Mouse (Mus musculus): ENCODE results near the gene Vezf1. TPM values are rescaled to one million over a fixed set of nuclear protein-coding genes. Genes with fewer than 3 reads are reported as not detected.

Vezf1 gene
- polyA plus RNA-seq, 1 experiment from 2014 or later: 61.4 TPM

- H3K27me3 ChIP-seq: no peaks in the 10 kb centered on the region
- no peak overlapping the region for H3K9ac ChIP-seq (replicated peaks)
- no peak overlapping the region for H3K4me2 ChIP-seq (replicated peaks)
- 91% methylated on average over 8 of the region's 8 CpGs for WGBS
- no peak for ATAC-seq (replicated peaks)
- no peaks in the 10 kb centered on the region for H3K36me3 ChIP-seq
- 0 out of 2 replicates have a peak, but pooled peaks cover 6% of the 10 kb centered on the region for H3K4me1 ChIP-seq
- no peak overlapping the region for H3K4me3 ChIP-seq
- no peak overlapping the region for H3K27ac ChIP-seq (replicated peaks)
- H3K9me3 ChIP-seq: no peaks in the 10 kb centered on the region
Observed at GRCm38 (mm10) chr11:88106292-88106554, 38.1 kb downstream of the Vezf1 start.

- no peaks in the 10 kb centered on the region for H3K36me3 ChIP-seq
- H3K27ac ChIP-seq (replicated peaks): no peak overlapping the region
- 0 out of 2 replicates have a peak, but pooled peaks cover 5% of the 10 kb centered on the region for H3K4me1 ChIP-seq
- no peak overlapping the region for H3K4me2 ChIP-seq (replicated peaks)
- H3K27me3 ChIP-seq: no peaks in the 10 kb centered on the region
- ATAC-seq (replicated peaks): no peak
- H3K9ac ChIP-seq (replicated peaks): no peak overlapping the region
- no peak overlapping the region for H3K4me3 ChIP-seq
- no peaks in the 10 kb centered on the region for H3K9me3 ChIP-seq
- WGBS: 90% methylated on average over 4 of the region's 4 CpGs
Observed at GRCm38 (mm10) chr11:88107365-88107764, 39.3 kb downstream of the Vezf1 start.

- no peak for ATAC-seq (replicated peaks)
Observed at GRCm38 (mm10) chr11:88110031-88110594, 42.0 kb downstream of the Vezf1 start.

DNA sequence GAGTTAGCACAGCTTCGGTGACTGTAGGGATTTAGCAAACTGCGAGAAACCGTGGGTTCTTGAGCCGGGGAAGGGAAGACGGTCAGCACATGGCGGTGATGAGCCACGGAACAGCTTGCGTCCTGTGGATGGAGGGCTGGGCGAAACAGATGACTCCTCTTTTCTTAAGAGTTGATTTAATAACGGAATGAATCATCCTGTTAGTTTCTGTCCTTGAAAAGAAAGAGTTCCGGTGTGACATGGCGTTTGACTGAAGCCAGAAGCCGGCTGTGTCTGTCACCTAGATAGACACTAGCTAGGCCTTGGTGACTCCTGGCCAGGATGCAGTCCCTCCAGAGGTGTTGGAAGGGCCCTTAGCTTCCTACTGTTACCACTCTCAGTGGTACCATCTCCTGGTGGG is 44.0 kb downstream of the Vezf1 start:
- peaks cover 26% of the 10 kb centered on the region for H3K4me1 ChIP-seq
- ATAC-seq (replicated peaks): no peak
- no peaks in the 10 kb centered on the region for H3K27me3 ChIP-seq
- H3K36me3 ChIP-seq: no peaks in the 10 kb centered on the region
- no peak overlapping the region for H3K27ac ChIP-seq (replicated peaks)
- WGBS: 64% methylated on average over 13 of the region's 13 CpGs
- no peak overlapping the region for H3K9ac ChIP-seq (replicated peaks)
- no peak overlapping the region for H3K4me3 ChIP-seq
- H3K4me2 ChIP-seq (replicated peaks): no peak overlapping the region
- H3K9me3 ChIP-seq: no peaks in the 10 kb centered on the region

More at GRCm38 (mm10) chr11:88110031-88110594, 42.0 kb downstream of the Vezf1 start:
- no peak overlapping the region for H3K4me2 ChIP-seq (replicated peaks)
- H3K4me3 ChIP-seq: no peak overlapping the region
- H3K36me3 ChIP-seq: no peaks in the 10 kb centered on the region
- H3K27ac ChIP-seq (replicated peaks): no peak overlapping the region
- H3K9me3 ChIP-seq: no peaks in the 10 kb centered on the region
- no peaks in the 10 kb centered on the region for H3K27me3 ChIP-seq
- no peak overlapping the region for H3K9ac ChIP-seq (replicated peaks)
- WGBS: 76% methylated on average over 8 of the region's 9 CpGs
- peaks cover 20% of the 10 kb centered on the region for H3K4me1 ChIP-seq

- peaks cover 29% of the 10 kb centered on the region for H3K4me1 ChIP-seq
- H3K9ac ChIP-seq (replicated peaks): no peak overlapping the region
- no peaks in the 10 kb centered on the region for H3K36me3 ChIP-seq
- no peak overlapping the region for H3K27ac ChIP-seq (replicated peaks)
- H3K9me3 ChIP-seq: no peaks in the 10 kb centered on the region
- ATAC-seq (replicated peaks): no peak
- no peak overlapping the region for H3K4me2 ChIP-seq (replicated peaks)
- no peak overlapping the region for H3K4me3 ChIP-seq
- 75% methylated on average over 7 of the region's 7 CpGs for WGBS
- no peaks in the 10 kb centered on the region for H3K27me3 ChIP-seq
Observed at GRCm38 (mm10) chr11:88112677-88113333, 44.7 kb downstream of the Vezf1 start.

- Histone ChIP-seq H3K27me3 (no peaks in the 10 kb centered on the region), H3K9ac (replicated peaks) (no peak overlapping the region), H3K27ac (replicated peaks) (no peak overlapping the region), H3K4me1 (peaks cover 37% of the 10 kb centered on the region), H3K4me3 (no peak overlapping the region), H3K36me3 (no peaks in the 10 kb centered on the region), H3K9me3 (no peaks in the 10 kb centered on the region), H3K4me2 (replicated peaks) (no peak overlapping the region)
- ATAC-seq (replicated peaks): no peak
- 61% methylated on average over 6 of the region's 6 CpGs for WGBS
Observed at GRCm38 (mm10) chr11:88113543-88114271, 45.6 kb downstream of the Vezf1 start.

- Histone ChIP-seq H3K9ac (replicated peaks) (no peak overlapping the region), H3K4me3 (no peak overlapping the region), H3K27me3 (no peaks in the 10 kb centered on the region), H3K4me1 (peaks cover 49% of the 10 kb centered on the region), H3K4me2 (replicated peaks) (no peak overlapping the region), H3K27ac (replicated peaks) (peak overlapping the region; percentile 13; the same call in 1 of the 2 replicates), H3K9me3 (no peaks in the 10 kb centered on the region), H3K36me3 (no peaks in the 10 kb centered on the region)
- no peak for ATAC-seq (replicated peaks)
- WGBS: 27% methylated on average over 8 of the region's 8 CpGs
Observed at GRCm38 (mm10) chr11:88114871-88115301, 46.8 kb downstream of the Vezf1 start.

DNA sequence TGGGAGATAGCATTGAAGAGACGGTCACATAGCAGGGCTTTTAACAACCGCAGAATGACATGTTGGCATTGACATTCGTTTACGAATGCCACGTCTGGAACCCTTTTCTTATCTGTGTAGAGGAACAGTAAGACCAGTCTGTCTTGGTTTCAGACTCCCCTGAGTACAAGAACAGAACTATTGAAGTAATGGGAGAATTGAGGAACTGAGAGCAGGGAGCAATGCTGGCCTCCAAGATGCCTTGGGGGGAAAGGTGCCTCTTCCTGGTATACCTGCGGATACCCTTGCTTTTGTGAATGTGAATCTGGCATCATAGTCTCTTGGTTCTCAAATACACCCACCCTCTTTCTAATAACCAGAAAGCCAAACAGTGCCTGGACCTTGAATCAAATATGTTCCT is 48.5 kb downstream of the Vezf1 start:
- no peaks in the 10 kb centered on the region for H3K9me3 ChIP-seq

GRCm38 (mm10) chr11:88117356-88118090 is 49.4 kb downstream of the Vezf1 start:
- WGBS: 70% methylated on average over 10 of the region's 10 CpGs
- no peak for ATAC-seq (replicated peaks)
- no peak overlapping the region for H3K4me2 ChIP-seq (replicated peaks)
- H3K27ac ChIP-seq (replicated peaks): peak overlapping the region; percentile 89
- H3K4me3 ChIP-seq: no peak overlapping the region
- peak overlapping the region; percentile 12; the same call in 1 of the 2 replicates for H3K9ac ChIP-seq (replicated peaks)
- H3K27me3 ChIP-seq: no peaks in the 10 kb centered on the region
- peaks cover 63% of the 10 kb centered on the region for H3K4me1 ChIP-seq
- no peaks in the 10 kb centered on the region for H3K36me3 ChIP-seq
- no peaks in the 10 kb centered on the region for H3K9me3 ChIP-seq

More for the DNA sequence above, 48.5 kb downstream of the Vezf1 start:
- Histone ChIP-seq H3K4me1 (peaks cover 56% of the 10 kb centered on the region), H3K4me2 (replicated peaks) (no peak overlapping the region), H3K27me3 (no peaks in the 10 kb centered on the region), H3K9ac (replicated peaks) (no peak overlapping the region), H3K27ac (replicated peaks) (no peak overlapping the region), H3K4me3 (no peak overlapping the region), H3K36me3 (no peaks in the 10 kb centered on the region)
- ATAC-seq (replicated peaks): no peak
- WGBS: 75% methylated on average over 6 of the region's 6 CpGs

- no peak for ATAC-seq (replicated peaks)
- peak overlapping the region; percentile 89 for H3K27ac ChIP-seq (replicated peaks)
- 33% methylated on average over 6 of the region's 6 CpGs for WGBS
- no peaks in the 10 kb centered on the region for H3K27me3 ChIP-seq
- peaks cover 66% of the 10 kb centered on the region for H3K4me1 ChIP-seq
- H3K4me3 ChIP-seq: no peak overlapping the region
- H3K9me3 ChIP-seq: no peaks in the 10 kb centered on the region
- peak overlapping the region; percentile 12 for H3K9ac ChIP-seq (replicated peaks)
- no peaks in the 10 kb centered on the region for H3K36me3 ChIP-seq
- H3K4me2 ChIP-seq (replicated peaks): no peak overlapping the region
Observed at GRCm38 (mm10) chr11:88118091-88118440, 50.0 kb downstream of the Vezf1 start.

GRCm38 (mm10) chr11:88118817-88119642 is 51.0 kb downstream of the Vezf1 start:
- Histone ChIP-seq H3K36me3 (no peaks in the 10 kb centered on the region), H3K4me2 (replicated peaks) (peak overlapping the region; percentile 13), H3K9me3 (no peaks in the 10 kb centered on the region), H3K4me1 (peaks cover 66% of the 10 kb centered on the region), H3K9ac (replicated peaks) (peak overlapping the region; percentile 16), H3K27ac (replicated peaks) (peak overlapping the region; percentile 89), H3K27me3 (no peaks in the 10 kb centered on the region), H3K4me3 (no peak overlapping the region)
- ATAC-seq (replicated peaks): peak; percentile 92
- 9% methylated on average over 8 of the region's 8 CpGs for WGBS
